Mouse (Mus musculus): ENCODE measurements around the gene Baiap2l1. TPM values are rescaled to one million over a fixed set of nuclear protein-coding genes. Genes with fewer than 3 reads are reported as not detected.

The Baiap2l1 gene
- polyA plus RNA-seq, 1 experiment from 2014 or later, result 13.2 TPM

DNA sequence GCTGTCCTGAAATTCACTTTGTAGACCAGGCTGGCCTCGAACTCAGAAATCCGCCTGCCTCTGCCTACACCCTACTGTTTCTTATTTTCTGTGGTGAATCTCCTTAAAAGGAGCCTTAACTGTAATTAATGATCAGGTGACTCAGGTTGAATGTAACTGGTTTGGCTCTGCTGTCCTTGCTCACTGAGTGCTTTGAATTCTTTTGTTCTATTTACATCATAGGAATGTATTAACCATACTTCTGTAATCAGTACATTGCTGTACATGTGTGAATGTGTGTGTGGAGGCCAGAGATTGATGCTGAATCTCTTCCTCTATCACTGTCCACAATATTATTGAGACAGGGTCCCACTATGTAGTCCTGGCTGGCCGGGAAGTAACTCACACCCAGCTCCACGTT, 49.0 kb downstream of the Baiap2l1 start:
- Histone ChIP-seq H3K9me3 (ENCODE audit: control insufficient read depth, low read length) (no peaks in the 10 kb centered on the region), H3K36me3 (ENCODE audit: control insufficient read depth, insufficient read depth, low read length) (no peaks in the 10 kb centered on the region), H3K27me3 (ENCODE audit: control insufficient read depth, insufficient read depth, low read length) (no peaks in the 10 kb centered on the region), H3K4me2 (replicated peaks; ENCODE audit: low read depth, low read length) (no peak overlapping the region), H3K4me3 (ENCODE audit: low read length) (no peak overlapping the region), H3K27ac (ENCODE audit: low read depth, low read length) (no peak overlapping the region), H3K9ac (ENCODE audit: low read depth, low read length) (no peak overlapping the region), H3K4me1 (ENCODE audit: control insufficient read depth, insufficient read depth, low read length) (peaks cover 8% of the 10 kb centered on the region)
- 73% methylated on average over 4 of the region's 4 CpGs for WGBS
- ATAC-seq (ENCODE audit: low FRiP score, low TSS enrichment), result no peak

DNA sequence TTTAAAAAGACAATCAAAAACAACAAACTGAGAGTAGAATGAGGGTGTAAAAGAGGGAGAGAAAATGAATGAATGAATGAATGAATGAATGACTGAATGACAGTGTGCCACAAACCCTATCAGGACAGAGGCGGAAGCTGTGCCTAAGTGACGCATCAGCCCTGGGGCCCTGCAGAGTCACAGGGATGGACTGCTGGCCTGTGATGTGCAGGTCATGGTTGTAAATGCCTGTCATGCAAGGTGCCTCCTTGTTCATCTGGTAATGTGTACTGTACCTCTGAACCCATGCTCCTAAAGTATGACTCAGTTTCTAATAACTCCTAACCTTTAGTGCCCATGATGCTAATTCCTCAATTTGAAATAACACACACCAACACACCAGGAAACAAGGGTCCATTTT, 54.8 kb downstream of the Baiap2l1 start:
- Histone ChIP-seq H3K27ac (ENCODE audit: low read depth, low read length) (no peak overlapping the region), H3K9ac (ENCODE audit: low read depth, low read length) (no peak overlapping the region), H3K27me3 (ENCODE audit: control insufficient read depth, insufficient read depth, low read length) (no peaks in the 10 kb centered on the region), H3K9me3 (ENCODE audit: control insufficient read depth, low read length) (no peaks in the 10 kb centered on the region), H3K4me3 (ENCODE audit: low read length) (no peak overlapping the region), H3K36me3 (ENCODE audit: control insufficient read depth, insufficient read depth, low read length) (no peaks in the 10 kb centered on the region), H3K4me1 (ENCODE audit: control insufficient read depth, insufficient read depth, low read length) (no peaks in the 10 kb centered on the region), H3K4me2 (replicated peaks; ENCODE audit: low read depth, low read length) (no peak overlapping the region)
- no peak for ATAC-seq (ENCODE audit: low FRiP score, low TSS enrichment)
- 92% methylated on average over 2 of the region's 2 CpGs for WGBS

DNA sequence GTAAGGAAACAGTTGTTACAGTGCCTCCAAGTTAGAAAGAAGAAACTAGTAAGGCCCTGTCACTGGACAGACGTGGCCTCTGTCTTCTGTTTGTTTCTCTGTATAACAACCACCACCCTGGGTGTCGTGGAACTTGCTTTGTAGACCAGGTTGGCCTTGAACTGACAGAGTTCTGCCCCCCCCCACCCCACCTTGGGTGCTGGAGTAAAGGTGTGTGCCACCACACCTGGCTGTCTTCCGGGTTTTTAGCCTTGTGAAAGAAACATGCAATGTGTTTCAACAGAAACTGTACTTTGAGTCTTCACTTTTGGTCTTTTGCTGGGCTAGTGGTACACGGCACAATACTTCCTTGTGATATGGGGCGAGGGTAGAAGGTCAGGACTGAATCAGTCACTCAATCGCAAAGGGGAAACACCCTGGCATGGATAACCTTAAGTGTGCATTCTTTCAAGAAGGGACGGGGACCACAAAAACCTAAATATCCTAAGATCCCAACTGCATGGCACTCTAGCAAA, 61.8 kb downstream of the Baiap2l1 start:
- H3K4me2 ChIP-seq (replicated peaks; ENCODE audit: low read depth, low read length), result no peak overlapping the region
- ATAC-seq (ENCODE audit: low FRiP score, low TSS enrichment), result no peak
- no peaks in the 10 kb centered on the region for H3K36me3 ChIP-seq (ENCODE audit: control insufficient read depth, insufficient read depth, low read length)
- H3K4me3 ChIP-seq (ENCODE audit: low read length), result no peak overlapping the region
- H3K27ac ChIP-seq (ENCODE audit: low read depth, low read length), result no peak overlapping the region
- no peaks in the 10 kb centered on the region for H3K9me3 ChIP-seq (ENCODE audit: control insufficient read depth, low read length)
- no peaks in the 10 kb centered on the region for H3K27me3 ChIP-seq (ENCODE audit: control insufficient read depth, insufficient read depth, low read length)
- H3K4me1 ChIP-seq (ENCODE audit: control insufficient read depth, insufficient read depth, low read length), result no peaks in the 10 kb centered on the region
- H3K9ac ChIP-seq (ENCODE audit: low read depth, low read length), result no peak overlapping the region
- WGBS, result 87% methylated on average over 7 of the region's 7 CpGs

DNA sequence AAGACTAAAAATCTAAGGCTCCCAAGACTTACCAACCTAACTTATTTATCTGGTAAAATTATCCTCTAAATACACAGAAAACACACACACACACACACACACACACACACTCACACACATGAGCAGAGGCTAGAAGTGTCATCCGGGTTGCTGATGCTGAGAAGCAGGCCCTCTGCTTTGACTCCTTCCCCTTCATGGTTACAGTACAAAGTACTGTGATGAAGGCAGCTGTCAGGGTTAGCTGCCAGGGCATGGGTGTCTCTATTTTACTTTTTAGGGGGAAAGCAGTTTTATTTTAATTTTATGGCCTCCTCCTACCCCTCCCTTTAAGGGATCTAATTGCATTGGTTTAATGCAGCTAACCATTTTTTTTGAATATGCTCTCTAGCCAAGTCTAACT, 62.6 kb downstream of the Baiap2l1 start:
- 75% methylated on average over 1 of the region's 1 CpGs for WGBS
- no peak overlapping the region for H3K27ac ChIP-seq (ENCODE audit: low read depth, low read length)
- no peaks in the 10 kb centered on the region for H3K36me3 ChIP-seq (ENCODE audit: control insufficient read depth, insufficient read depth, low read length)
- no peaks in the 10 kb centered on the region for H3K9me3 ChIP-seq (ENCODE audit: control insufficient read depth, low read length)
- no peak overlapping the region for H3K9ac ChIP-seq (ENCODE audit: low read depth, low read length)
- H3K4me1 ChIP-seq (ENCODE audit: control insufficient read depth, insufficient read depth, low read length), result no peaks in the 10 kb centered on the region
- no peak for ATAC-seq (ENCODE audit: low FRiP score, low TSS enrichment)
- H3K27me3 ChIP-seq (ENCODE audit: control insufficient read depth, insufficient read depth, low read length), result no peaks in the 10 kb centered on the region
- no peak overlapping the region for H3K4me3 ChIP-seq (ENCODE audit: low read length)
- no peak overlapping the region for H3K4me2 ChIP-seq (replicated peaks; ENCODE audit: low read depth, low read length)

DNA sequence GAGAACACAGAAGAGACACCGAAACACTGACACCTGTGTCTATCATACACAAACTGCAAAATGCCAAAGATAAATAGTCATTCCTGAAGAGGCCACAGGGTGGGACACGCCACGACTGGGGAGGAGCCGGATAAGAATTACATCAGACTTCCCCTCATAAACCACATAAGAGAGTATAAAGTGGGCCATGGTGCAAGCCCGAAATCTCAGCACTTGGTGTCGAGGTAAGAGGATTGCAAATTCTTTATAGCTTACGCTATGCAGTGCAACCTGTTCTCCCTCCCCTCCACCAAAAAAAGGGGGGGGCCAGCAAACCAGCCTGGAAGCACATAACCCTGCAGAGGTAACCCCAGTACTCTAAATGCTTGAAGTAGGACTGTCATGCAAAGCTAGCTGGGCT, 63.0 kb downstream of the Baiap2l1 start:
- no peak for ATAC-seq (ENCODE audit: low FRiP score, low TSS enrichment)
- WGBS, result 74% methylated on average over 7 of the region's 7 CpGs

DNA sequence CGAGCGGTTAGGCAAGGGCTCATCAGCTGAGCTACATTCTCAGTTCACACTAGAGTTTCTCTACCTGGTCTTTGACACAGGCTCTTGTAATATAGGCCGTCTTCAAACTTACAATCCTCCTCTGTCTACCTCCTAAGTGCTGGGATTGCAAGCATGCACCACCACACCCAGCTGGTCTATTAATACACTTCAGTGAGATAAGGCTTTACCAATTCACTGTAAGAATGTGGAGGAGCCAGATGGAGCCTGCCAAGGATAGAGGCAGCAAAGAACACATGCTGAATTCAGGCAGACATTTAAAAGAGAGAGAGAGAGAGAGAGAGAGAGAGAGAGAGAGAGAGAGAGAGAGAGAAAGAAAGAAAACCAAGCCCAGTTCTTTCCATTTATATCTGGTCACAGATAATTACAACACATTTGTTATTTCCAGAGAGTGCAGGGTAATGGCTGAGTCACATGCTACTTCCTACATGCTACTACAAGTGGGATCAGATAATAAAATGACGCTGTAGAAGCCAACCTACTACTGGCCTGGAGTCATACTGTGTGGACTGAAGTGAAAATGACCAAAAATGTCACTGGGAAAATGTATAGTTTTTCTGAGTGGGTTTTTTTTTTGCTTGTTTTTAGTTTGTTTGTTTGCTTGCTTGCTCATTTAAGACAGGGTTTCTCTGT, 68.0 kb downstream of the Baiap2l1 start:
- H3K4me1 ChIP-seq (ENCODE audit: control insufficient read depth, insufficient read depth, low read length), result no peaks in the 10 kb centered on the region
- ATAC-seq (ENCODE audit: low FRiP score, low TSS enrichment), result no peak
- H3K9ac ChIP-seq (ENCODE audit: low read depth, low read length), result no peak overlapping the region
- no peak overlapping the region for H3K27ac ChIP-seq (ENCODE audit: low read depth, low read length)
- no peak overlapping the region for H3K4me2 ChIP-seq (replicated peaks; ENCODE audit: low read depth, low read length)
- 90% methylated on average over 4 of the region's 4 CpGs for WGBS
- no peaks in the 10 kb centered on the region for H3K9me3 ChIP-seq (ENCODE audit: control insufficient read depth, low read length)
- H3K27me3 ChIP-seq (ENCODE audit: control insufficient read depth, insufficient read depth, low read length), result no peaks in the 10 kb centered on the region
- H3K36me3 ChIP-seq (ENCODE audit: control insufficient read depth, insufficient read depth, low read length), result no peaks in the 10 kb centered on the region
- no peak overlapping the region for H3K4me3 ChIP-seq (ENCODE audit: low read length)

More for the DNA sequence above, 63.0 kb downstream of the Baiap2l1 start:
- no peaks in the 10 kb centered on the region for H3K27me3 ChIP-seq (ENCODE audit: control insufficient read depth, insufficient read depth, low read length)
- H3K36me3 ChIP-seq (ENCODE audit: control insufficient read depth, insufficient read depth, low read length), result no peaks in the 10 kb centered on the region
- H3K9ac ChIP-seq (ENCODE audit: low read depth, low read length), result no peak overlapping the region
- H3K9me3 ChIP-seq (ENCODE audit: control insufficient read depth, low read length), result no peaks in the 10 kb centered on the region
- H3K4me1 ChIP-seq (ENCODE audit: control insufficient read depth, insufficient read depth, low read length), result no peaks in the 10 kb centered on the region
- H3K4me3 ChIP-seq (ENCODE audit: low read length), result no peak overlapping the region
- H3K4me2 ChIP-seq (replicated peaks; ENCODE audit: low read depth, low read length), result no peak overlapping the region
- H3K27ac ChIP-seq (ENCODE audit: low read depth, low read length), result no peak overlapping the region

DNA sequence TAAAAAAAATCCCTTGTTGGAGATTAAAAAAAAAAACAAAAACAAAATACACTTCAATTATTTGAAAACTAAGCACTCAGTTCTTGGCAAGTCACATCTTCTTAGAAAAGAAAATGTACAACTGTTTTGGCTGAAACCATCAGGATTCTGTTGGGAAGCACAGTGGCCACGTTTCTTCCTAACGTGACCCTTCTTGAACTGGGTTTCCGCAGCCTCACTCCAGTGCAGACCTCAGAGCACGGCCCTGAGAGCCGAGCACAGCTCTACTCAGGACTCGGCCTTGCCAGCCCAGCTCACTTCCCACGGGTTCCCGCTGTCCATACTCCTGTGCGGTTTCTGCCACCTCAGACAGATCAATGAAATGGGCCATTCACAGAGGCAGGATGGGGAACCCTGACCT, 69.5 kb downstream of the Baiap2l1 start:
- Histone ChIP-seq H3K9me3 (ENCODE audit: control insufficient read depth, low read length) (no peaks in the 10 kb centered on the region), H3K4me2 (replicated peaks; ENCODE audit: low read depth, low read length) (no peak overlapping the region), H3K27me3 (ENCODE audit: control insufficient read depth, insufficient read depth, low read length) (no peaks in the 10 kb centered on the region), H3K4me1 (ENCODE audit: control insufficient read depth, insufficient read depth, low read length) (0 out of 2 replicates have a peak, but pooled peaks cover 3% of the 10 kb centered on the region), H3K36me3 (ENCODE audit: control insufficient read depth, insufficient read depth, low read length) (peaks cover 3% of the 10 kb centered on the region; the same call in 1 of the 2 replicates), H3K4me3 (ENCODE audit: low read length) (no peak overlapping the region), H3K27ac (ENCODE audit: low read depth, low read length) (no peak overlapping the region), H3K9ac (ENCODE audit: low read depth, low read length) (no peak overlapping the region)
- WGBS, result 82% methylated on average over 9 of the region's 9 CpGs
- no peak for ATAC-seq (ENCODE audit: low FRiP score, low TSS enrichment)

DNA sequence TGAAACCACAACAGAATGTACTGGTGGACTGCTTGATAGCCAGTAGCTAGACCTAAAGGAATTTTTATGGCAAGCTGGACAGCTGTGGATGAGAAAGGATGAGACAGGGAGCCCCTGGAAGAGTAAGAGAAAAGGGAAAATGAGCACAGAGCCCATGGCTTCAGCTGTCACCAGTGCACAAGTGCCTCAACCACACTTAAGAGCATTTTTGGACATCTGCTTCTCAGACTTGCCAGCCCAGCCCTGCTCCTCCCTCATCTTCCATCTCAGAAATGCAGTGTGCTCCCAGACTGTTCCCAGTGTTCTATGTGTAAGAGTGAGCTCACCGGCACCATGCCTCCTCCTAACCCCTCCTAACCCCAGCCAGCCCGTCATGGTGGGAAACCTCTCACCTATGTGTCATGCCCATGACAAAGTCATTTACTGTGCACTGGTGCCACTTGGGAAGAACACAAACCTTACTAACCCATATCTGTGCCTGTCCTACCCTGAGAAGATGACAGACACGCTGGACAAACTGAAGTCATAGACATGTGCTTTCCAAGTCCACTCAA, 70.6 kb downstream of the Baiap2l1 start:
- no peak overlapping the region for H3K4me3 ChIP-seq (ENCODE audit: low read length)
- 53% methylated on average over 3 of the region's 3 CpGs for WGBS
- H3K9me3 ChIP-seq (ENCODE audit: control insufficient read depth, low read length), result no peaks in the 10 kb centered on the region
- no peaks in the 10 kb centered on the region for H3K27me3 ChIP-seq (ENCODE audit: control insufficient read depth, insufficient read depth, low read length)
- H3K4me2 ChIP-seq (replicated peaks; ENCODE audit: low read depth, low read length), result no peak overlapping the region
- ATAC-seq (ENCODE audit: low FRiP score, low TSS enrichment), result no peak
- H3K27ac ChIP-seq (ENCODE audit: low read depth, low read length), result no peak overlapping the region
- H3K4me1 ChIP-seq (ENCODE audit: control insufficient read depth, insufficient read depth, low read length), result 0 out of 2 replicates have a peak, but pooled peaks cover 3% of the 10 kb centered on the region
- no peak overlapping the region for H3K9ac ChIP-seq (ENCODE audit: low read depth, low read length)
- peaks cover 5% of the 10 kb centered on the region; the same call in 1 of the 2 replicates for H3K36me3 ChIP-seq (ENCODE audit: control insufficient read depth, insufficient read depth, low read length)

DNA sequence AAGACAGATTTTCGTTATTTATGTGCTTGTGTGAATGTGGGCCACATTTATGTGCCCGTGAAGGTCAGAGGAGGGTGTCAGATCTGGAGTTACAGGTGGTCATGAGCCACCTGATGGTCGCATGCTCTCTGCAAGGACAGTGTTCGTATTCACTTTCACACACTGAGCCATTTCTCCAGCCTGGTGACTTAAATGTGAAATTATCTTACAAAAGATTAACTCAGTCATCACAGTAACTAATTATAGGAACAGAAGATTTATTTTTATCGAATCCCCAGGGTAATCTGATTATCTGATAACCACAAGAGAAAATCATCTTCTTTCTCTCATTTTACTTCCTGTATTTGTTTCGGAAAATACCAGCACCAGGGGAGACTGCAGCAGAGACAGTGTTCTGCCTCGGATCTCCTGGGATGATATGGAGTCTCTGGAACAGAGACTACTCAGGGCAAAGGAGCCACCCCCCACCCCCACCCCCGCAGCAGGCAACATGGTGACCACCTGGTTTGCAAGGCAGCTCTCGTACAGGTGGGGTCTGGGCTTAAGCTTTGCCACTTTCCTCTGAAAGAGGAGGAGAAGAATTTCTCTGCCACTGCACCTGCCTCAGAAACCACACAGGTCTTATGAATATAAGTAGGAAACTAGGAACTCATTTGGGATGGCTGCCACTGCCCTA, 71.2 kb downstream of the Baiap2l1 start:
- H3K9me3 ChIP-seq (ENCODE audit: control insufficient read depth, low read length), result no peaks in the 10 kb centered on the region
- WGBS, result 70% methylated on average over 9 of the region's 9 CpGs
- H3K4me2 ChIP-seq (replicated peaks; ENCODE audit: low read depth, low read length), result no peak overlapping the region

More for the DNA sequence above, 71.2 kb downstream of the Baiap2l1 start:
- Histone ChIP-seq H3K9ac (ENCODE audit: low read depth, low read length) (no peak overlapping the region), H3K36me3 (ENCODE audit: control insufficient read depth, insufficient read depth, low read length) (peaks cover 6% of the 10 kb centered on the region; the same call in 1 of the 2 replicates), H3K27me3 (ENCODE audit: control insufficient read depth, insufficient read depth, low read length) (no peaks in the 10 kb centered on the region), H3K4me3 (ENCODE audit: low read length) (no peak overlapping the region), H3K27ac (ENCODE audit: low read depth, low read length) (no peak overlapping the region), H3K4me1 (ENCODE audit: control insufficient read depth, insufficient read depth, low read length) (0 out of 2 replicates have a peak, but pooled peaks cover 3% of the 10 kb centered on the region)
- no peak for ATAC-seq (ENCODE audit: low FRiP score, low TSS enrichment)

All from kidney, embryonic 14.5 days (tissue).